Mouse (Mus musculus): Measurements from ENCODE around the gene Erc1.

GRCm38 (mm10) chr6:119796291-119796690, 51.7 kb downstream of the Erc1 start:
- no peak for TF ChIP-seq CTCF (IDR thresholded peaks at IDR 0.05; ENCODE audit: extremely low read depth, insufficient read depth, insufficient read length, insufficient replicate concordance)
- TF ChIP-seq POLR2A (IDR thresholded peaks at IDR 0.05; ENCODE audit: low read depth, low read length) = no peak

Data from spleen, adult 2 months (tissue).